Comparison of ENCODE assay signal across 8 mouse cellular contexts in genomic region chr9:119101992-119102782, GRCm38 (mm10). TPM values are rescaled to one million over a fixed set of nuclear protein-coding genes. Genes with fewer than 3 reads are reported as not detected.
A peak's percentile ranks its signal among the peaks of the same experiment; 100 is the strongest.
DNase-seq lines count a peak whose midpoint lies in the region; ATAC-seq and TF ChIP-seq lines count a peak whose summit lies in the region.

Gene Dlec1, plus strand, starts transcription at chr9:119102478.

- H3K79me2 ChIP-seq in MEL (ENCODE audit: control insufficient read depth, insufficient read depth, low read length, poor library complexity) = no peaks in the 10 kb centered on the region; the same call in 1 of the 2 replicates

- peak; percentile 26 to 54 (median 44); a peak in 5 of 6 replicates for TF ChIP-seq CTCF in MEL (IDR thresholded peaks at IDR 0.05 in 2 of 3, conservative IDR thresholded peaks at IDR 0.05 in 1 of 3; ENCODE audit: control insufficient read depth in 1 of 3, insufficient read depth in 1 of 3, low read depth in 2 of 3, low read length in 3 of 3, poor library complexity in 1 of 3, severe bottlenecking in 1 of 3)
- peak; percentile 44 for TF ChIP-seq CTCF in lung, embryonic 14.5 days (IDR thresholded peaks at IDR 0.05; ENCODE audit: low read depth)

- H3K27me3 ChIP-seq in MEL (ENCODE audit: control insufficient read depth in 1 of 2, insufficient read depth in 2 of 2, low read length in 2 of 2) = peaks cover 4 to 5% of the 10 kb centered on the region in 2 experiments; a peak in 3 of 4 replicates
- 0 out of 2 replicates have a peak, but pooled peaks cover 2% of the 10 kb centered on the region for H3K27me3 ChIP-seq in hindbrain, embryonic 11.5 days (ENCODE audit: control insufficient read depth, insufficient read depth, low read length)
- 0 out of 2 replicates have a peak, but pooled peaks cover 4% of the 10 kb centered on the region for H3K27me3 ChIP-seq in lung, embryonic 14.5 days (ENCODE audit: insufficient read depth, low read length)

- no peaks in the 10 kb centered on the region for H3K9me3 ChIP-seq in MEL (replicated peaks; ENCODE audit: insufficient read depth, low read length)
- H3K9me3 ChIP-seq in hindbrain, embryonic 11.5 days (ENCODE audit: control insufficient read depth, low read length) = no peaks in the 10 kb centered on the region
- H3K9me3 ChIP-seq in lung, embryonic 14.5 days (ENCODE audit: low read depth, low read length) = no peaks in the 10 kb centered on the region

- H3K9ac ChIP-seq in MEL (ENCODE audit: control insufficient read depth, low read depth, low read length, poor library complexity, severe bottlenecking) = peak within 1 kb of the TSS; percentile 65
- peak within 1 kb of the TSS; percentile 49 for H3K9ac ChIP-seq in hindbrain, embryonic 11.5 days (ENCODE audit: low read depth, low read length)
- peak within 1 kb of the TSS; percentile 53 for H3K9ac ChIP-seq in lung, embryonic 14.5 days

- peak within 1 kb of the TSS; percentile 75 to 76 for H3K4me3 ChIP-seq in MEL (ENCODE audit: control insufficient read depth in 1 of 2, insufficient read depth in 1 of 2, low read depth in 2 of 2, low read length in 2 of 2)
- H3K4me3 ChIP-seq in hindbrain, embryonic 11.5 days (ENCODE audit: low read depth, low read length) = peak within 1 kb of the TSS; percentile 63
- H3K4me3 ChIP-seq in lung, embryonic 14.5 days (ENCODE audit: low read depth, low read length) = peak within 1 kb of the TSS; percentile 61

- H3K27ac ChIP-seq in MEL (ENCODE audit: control insufficient read depth, low read depth, low read length) = peak within 1 kb of the TSS; percentile 52
- H3K27ac ChIP-seq in hindbrain, embryonic 11.5 days (ENCODE audit: low read depth, low read length) = no peak within 1 kb of the TSS
- no peak within 1 kb of the TSS; the same call in 1 of the 2 replicates for H3K27ac ChIP-seq in lung, embryonic 14.5 days (ENCODE audit: low read depth)

- DNase-seq in MEL (ENCODE audit: low read depth, low spot score) = peak; percentile 94
- DNase-seq in c-Kit-positive CD71-negative TER-119-negative erythroid progenitor cells, embryonic 14.5 days (ENCODE audit: low read depth) = peak; percentile 76
- peak; percentile 89 for DNase-seq in hindbrain, embryonic 11.5 days (ENCODE audit: low spot score)
- peak; percentile 52 for DNase-seq in layer of hippocampus, adult 9-10 months (ENCODE audit: low spot score)
- DNase-seq in lung, embryonic 14.5 days = peak; percentile 95
- DNase-seq in thymus, postnatal 25 days = peak; percentile 68

- TF ChIP-seq EP300 in MEL (IDR thresholded peaks at IDR 0.05; ENCODE audit: low read depth in 1 of 2, low read length in 2 of 2) = no peak

- H3K4me1 ChIP-seq in MEL (ENCODE audit: control insufficient read depth in 1 of 2, insufficient read depth in 2 of 2, low read length in 2 of 2) = peaks cover 0 to 8% of the 10 kb centered on the region in 2 experiments; a peak in 1 of 4 replicates
- H3K4me1 ChIP-seq in hindbrain, embryonic 11.5 days (replicated peaks; ENCODE audit: control insufficient read depth, insufficient read depth, low read length) = 0 out of 2 replicates have a peak, but pooled peaks cover 2% of the 10 kb centered on the region
- no peaks in the 10 kb centered on the region for H3K4me1 ChIP-seq in lung, embryonic 14.5 days (ENCODE audit: insufficient read depth)

- H3K4me2 ChIP-seq in hindbrain, embryonic 11.5 days (replicated peaks; ENCODE audit: low read depth, low read length) = peak within 1 kb of the TSS; percentile 81
- H3K4me2 ChIP-seq in lung, embryonic 14.5 days = peak within 1 kb of the TSS; percentile 91

- TF ChIP-seq RAD21 in MEL (IDR thresholded peaks at IDR 0.05; ENCODE audit: low read depth, low read length) = peak; percentile 29

- peaks cover 0 to 3% of the 10 kb centered on the region in 2 experiments; a peak in 2 of 4 replicates for H3K36me3 ChIP-seq in MEL (ENCODE audit: control insufficient read depth in 1 of 2, insufficient read depth in 2 of 2, low read length in 2 of 2)
- H3K36me3 ChIP-seq in hindbrain, embryonic 11.5 days (ENCODE audit: control insufficient read depth, insufficient read depth, low read length) = no peaks in the 10 kb centered on the region
- no peaks in the 10 kb centered on the region for H3K36me3 ChIP-seq in lung, embryonic 14.5 days (ENCODE audit: insufficient read depth)

- peak in 1 of 2 experiments; percentile 66; a peak in 2 of 4 replicates for TF ChIP-seq POLR2A in MEL (IDR thresholded peaks at IDR 0.05; ENCODE audit: control insufficient read depth in 1 of 2, insufficient read depth in 1 of 2, low read depth in 1 of 2, low read length in 2 of 2, poor library complexity in 1 of 2)

- WGBS in hindbrain, embryonic 11.5 days = 3% methylated on average over 44 of the region's 44 CpGs
- WGBS in lung, embryonic 14.5 days = 2% methylated on average over 44 of the region's 44 CpGs

- ATAC-seq in frontal cortex, adult (ENCODE audit: low TSS enrichment) = peak; percentile 96
- ATAC-seq in hindbrain, embryonic 11.5 days (ENCODE audit: low FRiP score) = peak; percentile 87
- peak; percentile 92 for ATAC-seq in lung, embryonic 14.5 days (ENCODE audit: insufficient read depth)
- peak; percentile 57 for ATAC-seq in neutrophil, adult 5-6 weeks (ENCODE audit: extremely low read depth, insufficient number of reproducible peaks, low FRiP score, poor library complexity, severe bottlenecking)

TF ChIP-seq in MEL, 35 proteins besides CTCF, POLR2A, EP300 and RAD21 (continues in another document):
- TF ChIP-seq ZMIZ1 (IDR thresholded peaks at IDR 0.05; ENCODE audit: low read depth, low read length) (peak; percentile 69; the same call in 1 of the 2 replicates), E2F4 (IDR thresholded peaks at IDR 0.05; ENCODE audit: borderline replicate concordance, low read depth, low read length) (no peak), GATA1 (IDR thresholded peaks at IDR 0.05; ENCODE audit: low read depth, low read length) (no peak), JUND (IDR thresholded peaks at IDR 0.05; ENCODE audit: low read depth, low read length) (no peak), UBTF (IDR thresholded peaks at IDR 0.05; ENCODE audit: borderline replicate concordance, insufficient read depth, low read depth, low read length) (no peak), HCFC1 (IDR thresholded peaks at IDR 0.05; ENCODE audit: low read depth, low read length) (peak; percentile 84), MEF2A (IDR thresholded peaks at IDR 0.05; ENCODE audit: extremely low read depth, insufficient replicate concordance, low read depth, low read length, poor library complexity, severe bottlenecking) (no peak), SIN3A (IDR thresholded peaks at IDR 0.05; ENCODE audit: low read length) (peak; percentile 99), RCOR1 (IDR thresholded peaks at IDR 0.05; ENCODE audit: low read depth, low read length) (no peak), ZNF384 (IDR thresholded peaks at IDR 0.05; ENCODE audit: low read depth, low read length) (no peak), ETS1 (IDR thresholded peaks at IDR 0.05; ENCODE audit: low read depth, low read length) (peak; percentile 75), BHLHE40 (IDR thresholded peaks at IDR 0.05; ENCODE audit: borderline replicate concordance, low read depth, low read length) (no peak), USF2 (IDR thresholded peaks at IDR 0.05; ENCODE audit: borderline replicate concordance in 1 of 2, insufficient read depth in 1 of 2, low read depth in 1 of 2, low read length in 2 of 2) (no peak), MYB (IDR thresholded peaks at IDR 0.05; ENCODE audit: low read depth, low read length) (0 out of 2 replicates have a peak, but pooled peaks have one; percentile 20), KAT2A (conservative IDR thresholded peaks at IDR 0.05; ENCODE audit: low read depth, low read length) (no peak; the same call in 1 of the 2 replicates), NRF1 (IDR thresholded peaks at IDR 0.05; ENCODE audit: insufficient read depth, low read depth, low read length, poor library complexity, severe bottlenecking) (0 out of 2 replicates have a peak, but pooled peaks have one; percentile 30), ZKSCAN1 (IDR thresholded peaks at IDR 0.05; ENCODE audit: low read depth, low read length) (no peak), POLR2AphosphoS2 (IDR thresholded peaks at IDR 0.05; ENCODE audit: low read length) (no peak), ZC3H11A (IDR thresholded peaks at IDR 0.05; ENCODE audit: low read depth, low read length) (no peak), USF1 (IDR thresholded peaks at IDR 0.05; ENCODE audit: low read depth, low read length) (no peak), MYC (IDR thresholded peaks at IDR 0.05; ENCODE audit: low read depth, low read length) (0 out of 2 replicates have a peak, but pooled peaks have one; percentile 35), CHD2 (IDR thresholded peaks at IDR 0.05; ENCODE audit: low read length) (no peak), TCF12 (IDR thresholded peaks at IDR 0.05; ENCODE audit: low read depth, low read length) (0 out of 2 replicates have a peak, but pooled peaks have one; percentile 15), TAL1 (IDR thresholded peaks at IDR 0.05; ENCODE audit: low read length) (no peak), MAFK (IDR thresholded peaks at IDR 0.05; ENCODE audit: borderline replicate concordance, low read depth, low read length) (no peak), CHD1 (IDR thresholded peaks at IDR 0.05; ENCODE audit: low read depth, low read length) (no peak), TBP (IDR thresholded peaks at IDR 0.05; ENCODE audit: low read depth, low read length) (peak; percentile 57; the same call in 1 of the 2 replicates), MXI1 (IDR thresholded peaks at IDR 0.05; ENCODE audit: low read depth, low read length) (peak; percentile 96), NELFE (IDR thresholded peaks at IDR 0.05; ENCODE audit: low read depth, low read length) (peak; percentile 61), POLR2AphosphoS5 (IDR thresholded peaks at IDR 0.05; ENCODE audit: borderline replicate concordance, low read depth, low read length) (no peak), ELF1 (IDR thresholded peaks at IDR 0.05; ENCODE audit: low read depth, low read length) (peak; percentile 93), MAX (IDR thresholded peaks at IDR 0.05; ENCODE audit: low read length) (no peak; the same call in 1 of the 2 replicates), SMC3 (IDR thresholded peaks at IDR 0.05; ENCODE audit: low read depth, low read length) (peak; percentile 45; the same call in 1 of the 2 replicates), MAZ (IDR thresholded peaks at IDR 0.05; ENCODE audit: low read depth, low read length) (no peak)

RNA-seq across cellular contexts. Expression of gene Dlec1, which starts in this region (rescaled TPM):
- total RNA-seq in MEL (2012; rRNA removed) = not detected in 2 replicates
- polyA plus RNA-seq in MEL (2012; ENCODE audit: insufficient read depth in 1 of 2, insufficient read length in 2 of 2, low read depth in 1 of 2, low replicate concordance in 2 of 2, missing spikeins in 1 of 2) = under 1 TPM in 1 of 2 experiments, not detected in 1; 0.22 TPM
- 1.4 and 2.1 TPM in 2 replicates for polyA plus RNA-seq in hindbrain, embryonic 11.5 days (2014; fragmentation: Nextera tagmentation; extraction: Ambion mirVana)
- 1.0 and 1.1 TPM in 2 replicates for polyA plus RNA-seq in lung, embryonic 14.5 days (2014; fragmentation: Nextera tagmentation; extraction: Ambion mirVana)
- total RNA-seq in neutrophil, adult 5-6 weeks (2017) = not detected in 2 replicates

Comparison
In these comparisons a context has a peak if more than half of its experiments do, and no peak if none do; other contexts are left out.
1. Peak in DNase-seq, H3K4me3 ChIP-seq, H3K27ac ChIP-seq and H3K9ac ChIP-seq in MEL; RNA of the gene not detected or under 1 TPM.
2. Peak in ATAC-seq in neutrophil, adult 5-6 weeks; RNA of the gene not detected or under 1 TPM.